Mouse (Mus musculus) erythroblast, embryonic 14.5 days (primary cell): ENCODE measurements around the gene Eng.

Experiments used
- GATA1 ChIP-seq: IDR thresholded peaks from 2 replicates; pipeline ENCODE4 v1.6.1; 2012; ENCODE audit warnings: low read length, inconsistent platforms, mixed read lengths
- TAL1 ChIP-seq: IDR thresholded peaks from 3 replicates; pipeline ENCODE4 v1.6.1; 2012; ENCODE audit warnings: low read length, inconsistent platforms, mixed read lengths

- TF ChIP-seq GATA1 (no peak), TAL1 (no peak)
Measured at GRCm38 (mm10) chr2:32684681-32685428, 38.5 kb downstream of the Eng start.
